Mouse (Mus musculus) hindbrain, postnatal 0 days (tissue): ENCODE measurements around the gene Aldh5a1. TPM values are rescaled to one million over a fixed set of nuclear protein-coding genes. Genes with fewer than 3 reads are reported as not detected.

ENCODE experiments used
- ATAC-seq: fragments of 200-750 bp; cut with Nextera tagmentation; 2 replicates; pipeline ENCODE4 v1.8.0; 2017; ENCODE audit warnings: mild to moderate bottlenecking, moderate TSS enrichment, moderate library complexity
- DNase-seq: peaks from one replicate; pipeline ENCODE4 v3.0.0-alpha.2; 2015; ENCODE audit warnings: low spot score
- H3K27ac ChIP-seq: fragments of 300-500 bp; sonication (generic); 2 replicates; pipeline ENCODE4 v1.5.1; 2014; ENCODE audit warnings: mild to moderate bottlenecking
- H3K27me3 ChIP-seq: fragments of 300-500 bp; sonication (generic); 2 replicates; pipeline ENCODE4 v1.6.1; 2014; ENCODE audit warnings: low read length, mixed read lengths; ENCODE audit not compliant: insufficient read depth
- H3K36me3 ChIP-seq: fragments of 300-500 bp; sonication (generic); 2 replicates; pipeline ENCODE4 v1.6.1; 2014; ENCODE audit warnings: low read length, mixed read lengths; ENCODE audit not compliant: insufficient read depth
- H3K4me1 ChIP-seq: fragments of 300-500 bp; sonication (generic); 2 replicates; pipeline ENCODE4 v1.6.1; 2014; ENCODE audit warnings: antibody characterized with exemption, low read length, mixed read lengths; ENCODE audit not compliant: insufficient read depth
- H3K4me2 ChIP-seq: fragments of 300-500 bp; sonication (generic); 2 replicates; pipeline ENCODE4 v1.6.1; 2014; ENCODE audit warnings: low read depth, mild to moderate bottlenecking, low read length, moderate library complexity, mixed read lengths
- H3K4me3 ChIP-seq: fragments of 300-500 bp; sonication (generic); 2 replicates; pipeline ENCODE4 v1.5.1; 2014; ENCODE audit warnings: low read length
- H3K9ac ChIP-seq: fragments of 300-500 bp; sonication (generic); replicated peaks from 2 replicates; pipeline ENCODE4 v1.6.1; 2014; ENCODE audit warnings: mild to moderate bottlenecking, low read length, moderate library complexity, mixed read lengths
- H3K9me3 ChIP-seq: fragments of 300-500 bp; sonication (generic); 2 replicates; pipeline ENCODE4 v1.6.1; 2016; ENCODE audit warnings: low read length, mixed read lengths
- CTCF ChIP-seq: IDR thresholded peaks from 2 replicates; pipeline ENCODE4 v1.5.1; 2016; ENCODE audit warnings: antibody characterized with exemption, control low read depth, low read depth
- WGBS: fragments of 180-500 bp; shearing (Covaris S2); extraction: QIAGEN DNeasy Blood & Tissue Kit; methylation state at CpG from one replicate; pipeline ENCODE4 v1.1.7; 2014; 5-methylcytosine and 5-hydroxymethylcytosine counted together
- polyA plus RNA-seq: library from polyadenylated mRNA; unstranded; fragments of >200 nt; fragmentation: Nextera tagmentation; extraction: Ambion mirVana; gene quantifications from 2 replicates; pipeline ENCODE4 v1.2.1, GENCODE M21; 2015
- total RNA-seq: library from RNA; depleted of rRNA; stranded (reverse); fragments of >200 nt; gene quantifications from 2 replicates; pipeline ENCODE4 v1.2.3, GENCODE M21; 2014

The Aldh5a1 gene
- total and polyA plus RNA-seq, 2 experiments from 2014 or later = 16.9 to 46.3 TPM

DNA sequence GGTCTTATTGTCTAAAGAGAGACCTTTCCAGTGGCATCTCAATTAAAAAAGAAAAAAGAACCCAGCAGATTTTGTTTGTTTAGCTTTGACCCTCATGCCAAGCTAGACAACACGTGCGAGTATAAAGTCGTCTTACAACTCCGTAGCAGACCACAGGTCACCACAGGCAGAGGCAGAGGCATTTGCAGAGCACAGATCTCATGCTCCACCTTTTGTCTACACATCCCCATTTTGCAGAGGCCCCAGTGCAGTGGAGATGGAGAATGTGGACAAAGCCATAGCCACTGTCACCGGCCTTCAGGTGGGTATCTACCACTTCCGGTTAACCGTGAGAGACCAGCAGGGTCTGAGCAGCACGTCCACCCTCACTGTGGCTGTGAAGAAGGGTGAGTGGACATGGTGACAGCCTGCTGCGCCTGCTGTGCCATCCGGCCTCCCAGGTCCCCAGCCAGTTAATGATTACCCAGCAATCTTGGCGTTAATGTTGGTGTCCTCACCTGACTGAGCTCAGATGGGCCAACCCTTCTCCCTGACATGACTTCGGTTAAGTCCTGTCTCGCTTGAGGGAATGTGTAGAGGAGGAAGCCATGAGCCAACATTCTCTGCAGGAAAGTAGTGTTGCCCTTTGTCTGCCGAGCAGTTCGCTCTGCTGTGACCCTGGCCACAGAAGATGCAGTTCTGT lies 58.0 kb downstream of the Aldh5a1 start:
- no peaks in the 10 kb centered on the region for H3K9me3 ChIP-seq
- WGBS = 79% methylated on average over 15 of the region's 15 CpGs
- ATAC-seq = no peak
- no peak for DNase-seq
- no peaks in the 10 kb centered on the region for H3K36me3 ChIP-seq
- no peaks in the 10 kb centered on the region for H3K27me3 ChIP-seq
- no peak overlapping the region for H3K27ac ChIP-seq
- H3K4me2 ChIP-seq = no peak overlapping the region
- no peaks in the 10 kb centered on the region for H3K4me1 ChIP-seq
- no peak for TF ChIP-seq CTCF
- H3K9ac ChIP-seq = no peak overlapping the region
- no peak overlapping the region for H3K4me3 ChIP-seq

GRCm38 (mm10) chr13:24868233-24868632 lies 69.2 kb downstream of the Aldh5a1 start:
- H3K27me3 ChIP-seq = no peaks in the 10 kb centered on the region
- H3K9ac ChIP-seq = no peak overlapping the region
- ATAC-seq (no peak), DNase-seq (no peak)
- no peak overlapping the region for H3K4me2 ChIP-seq
- no peak for TF ChIP-seq CTCF
- H3K36me3 ChIP-seq = 0 out of 2 replicates have a peak, but pooled peaks cover 4% of the 10 kb centered on the region
- no peaks in the 10 kb centered on the region for H3K4me1 ChIP-seq
- no peak overlapping the region for H3K27ac ChIP-seq
- WGBS = 89% methylated on average over 7 of the region's 7 CpGs
- H3K9me3 ChIP-seq = no peaks in the 10 kb centered on the region
- no peak overlapping the region for H3K4me3 ChIP-seq

DNA sequence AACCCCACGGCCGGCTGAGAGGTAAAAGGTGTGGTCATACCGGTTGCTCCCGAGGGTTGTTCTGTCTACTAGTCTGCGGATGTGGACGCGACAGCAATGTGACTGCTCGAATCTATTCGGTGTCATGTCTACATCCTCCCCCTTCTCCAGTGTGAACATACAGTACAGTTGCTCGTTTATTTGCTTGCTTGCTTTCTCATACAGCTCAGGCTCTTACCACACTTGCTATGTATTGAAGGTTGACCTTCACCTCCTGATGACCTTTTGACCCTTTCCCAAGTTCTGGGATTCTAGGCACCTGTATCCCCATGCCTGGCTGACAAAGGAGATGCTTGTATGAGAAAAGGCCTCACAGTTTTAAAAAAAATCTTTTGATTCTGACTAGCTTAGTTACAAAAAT lies 69.7 kb downstream of the Aldh5a1 start:
- Histone ChIP-seq H3K4me3 (no peak overlapping the region), H3K9me3 (no peaks in the 10 kb centered on the region), H3K4me1 (no peaks in the 10 kb centered on the region), H3K4me2 (no peak overlapping the region), H3K9ac (no peak overlapping the region), H3K27me3 (no peaks in the 10 kb centered on the region), H3K27ac (no peak overlapping the region), H3K36me3 (0 out of 2 replicates have a peak, but pooled peaks cover 4% of the 10 kb centered on the region)
- TF ChIP-seq CTCF = no peak
- DNase-seq (no peak), ATAC-seq (no peak)
- WGBS = 94% methylated on average over 10 of the region's 10 CpGs

DNA sequence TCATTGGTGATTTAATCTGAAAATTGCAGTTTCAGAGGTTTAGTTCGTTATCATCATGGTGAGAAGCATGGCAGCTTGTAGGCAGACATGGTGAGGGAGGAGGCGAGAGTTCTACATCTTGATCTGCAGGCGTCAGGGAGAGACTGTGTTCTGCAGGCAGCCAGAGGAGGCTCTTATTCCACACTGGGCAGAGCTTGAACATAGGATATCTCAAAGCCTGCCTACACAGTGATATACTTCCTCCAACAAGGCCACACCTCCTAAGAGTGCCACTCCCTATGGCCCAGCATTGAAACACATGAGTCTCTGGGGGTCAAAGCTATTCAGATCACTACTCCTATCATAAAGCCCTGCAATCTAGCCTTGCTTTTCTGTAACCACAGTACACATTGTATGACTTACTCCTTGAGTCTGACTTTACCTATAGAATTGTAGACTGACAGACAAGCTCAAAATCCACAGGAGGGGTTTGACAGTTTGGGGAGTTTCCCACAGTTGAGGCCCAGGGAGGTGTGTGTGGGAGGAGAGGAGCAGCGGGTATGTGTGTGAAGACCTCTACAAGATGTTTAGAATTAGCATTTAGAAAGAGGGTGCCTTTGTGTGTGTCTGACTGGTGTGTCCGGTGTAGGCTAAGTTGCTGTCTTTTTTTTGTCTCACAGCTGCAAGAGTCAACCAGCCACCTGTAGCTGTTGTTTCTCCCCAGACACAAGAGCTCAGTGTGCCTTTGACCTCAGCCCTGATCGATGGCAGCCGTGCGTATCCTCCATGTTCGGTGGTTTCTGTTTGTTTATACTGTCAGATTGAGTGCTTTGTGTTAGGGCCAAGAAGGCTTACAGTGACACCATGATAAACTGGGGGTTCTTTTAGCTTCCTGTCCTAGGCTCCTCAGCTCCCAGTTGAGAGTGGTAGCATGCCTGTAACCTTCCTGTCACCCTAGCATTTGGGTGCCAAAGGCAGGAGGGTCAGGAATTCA lies 70.7 kb downstream of the Aldh5a1 start:
- H3K4me3 ChIP-seq = no peak overlapping the region
- H3K4me1 ChIP-seq = no peaks in the 10 kb centered on the region
- H3K4me2 ChIP-seq = no peak overlapping the region
- H3K9me3 ChIP-seq = no peaks in the 10 kb centered on the region
- DNase-seq (no peak), ATAC-seq (no peak)
- TF ChIP-seq CTCF = no peak
- 0 out of 2 replicates have a peak, but pooled peaks cover 4% of the 10 kb centered on the region for H3K36me3 ChIP-seq
- no peaks in the 10 kb centered on the region for H3K27me3 ChIP-seq
- H3K27ac ChIP-seq = no peak overlapping the region
- WGBS = 63% methylated on average over 9 of the region's 9 CpGs
- no peak overlapping the region for H3K9ac ChIP-seq

DNA sequence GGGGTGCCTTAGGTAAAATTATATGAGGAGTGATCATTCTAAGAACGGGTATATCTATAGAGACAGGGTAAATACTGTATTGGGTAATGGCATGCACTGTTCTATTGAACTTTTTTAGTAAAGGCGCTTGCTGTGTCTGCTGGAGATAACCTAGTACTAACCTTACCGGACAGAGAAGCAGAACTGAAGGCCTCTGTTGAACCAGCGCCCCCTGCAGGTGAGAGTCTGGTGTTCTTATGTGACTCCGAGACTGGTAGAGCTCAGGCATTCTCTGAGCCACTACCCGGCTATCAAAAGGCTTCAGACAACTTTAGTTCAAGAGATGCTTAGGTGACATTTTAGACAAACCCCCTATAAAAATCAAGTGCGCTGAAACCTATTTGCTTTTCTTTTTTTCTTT lies 74.9 kb downstream of the Aldh5a1 start:
- ATAC-seq = no peak
- peak; percentile 39 for DNase-seq

GRCm38 (mm10) chr13:24862021-24862420 lies 75.4 kb downstream of the Aldh5a1 start:
- Histone ChIP-seq H3K36me3 (0 out of 2 replicates have a peak, but pooled peaks cover 4% of the 10 kb centered on the region), H3K4me3 (no peak overlapping the region), H3K27me3 (no peaks in the 10 kb centered on the region), H3K4me2 (no peak overlapping the region), H3K9me3 (no peaks in the 10 kb centered on the region), H3K4me1 (no peaks in the 10 kb centered on the region), H3K9ac (no peak overlapping the region), H3K27ac (no peak overlapping the region)
- TF ChIP-seq CTCF = no peak
- ATAC-seq = no peak
- 77% methylated on average over 7 of the region's 7 CpGs for WGBS
- peak; percentile 5 for DNase-seq

More for the DNA sequence above, 74.9 kb downstream of the Aldh5a1 start:
- Histone ChIP-seq H3K9ac (no peak overlapping the region), H3K27me3 (no peaks in the 10 kb centered on the region), H3K4me2 (no peak overlapping the region), H3K4me1 (no peaks in the 10 kb centered on the region), H3K4me3 (no peak overlapping the region), H3K36me3 (0 out of 2 replicates have a peak, but pooled peaks cover 2% of the 10 kb centered on the region), H3K27ac (no peak overlapping the region), H3K9me3 (no peaks in the 10 kb centered on the region)
- 62% methylated on average over 7 of the region's 7 CpGs for WGBS
- peak; percentile 38 for TF ChIP-seq CTCF
